Mouse (Mus musculus) hindbrain, embryonic 12.5 days (tissue): ENCODE measurements around the gene Spock1. TPM values are rescaled to one million over a fixed set of nuclear protein-coding genes. Genes with fewer than 3 reads are reported as not detected.

ENCODE experiments used
- ATAC-seq: fragments of 200-750 bp; cut with Nextera tagmentation; 2 replicates; pipeline ENCODE4 v1.8.0; 2017; ENCODE audit warnings: moderate TSS enrichment; ENCODE audit not compliant: low FRiP score
- H3K27ac ChIP-seq: fragments of 300-500 bp; sonication (generic); 2 replicates; pipeline ENCODE4 v1.5.1; 2016; ENCODE audit warnings: mild to moderate bottlenecking
- H3K27me3 ChIP-seq: fragments of 300-500 bp; sonication (generic); 2 replicates; pipeline ENCODE4 v1.6.1; 2016; ENCODE audit warnings: mild to moderate bottlenecking
- H3K36me3 ChIP-seq: fragments of 300-500 bp; sonication (generic); 2 replicates; pipeline ENCODE4 v1.6.1; 2016; ENCODE audit warnings: mild to moderate bottlenecking
- H3K4me1 ChIP-seq: fragments of 300-500 bp; sonication (generic); 2 replicates; pipeline ENCODE4 v1.6.1; 2016
- H3K4me2 ChIP-seq: fragments of 300-500 bp; sonication (generic); replicated peaks from 2 replicates; pipeline ENCODE4 v1.6.1; 2016; ENCODE audit warnings: mild to moderate bottlenecking
- H3K4me3 ChIP-seq: fragments of 300-500 bp; sonication (generic); 2 replicates; pipeline ENCODE4 v1.5.1; 2016; ENCODE audit warnings: mild to moderate bottlenecking
- H3K9ac ChIP-seq: fragments of 300-500 bp; sonication (generic); 2 replicates; pipeline ENCODE4 v1.6.1; 2016; ENCODE audit warnings: mild to moderate bottlenecking, moderate library complexity
- H3K9me3 ChIP-seq: fragments of 300-500 bp; sonication (generic); replicated peaks from 2 replicates; pipeline ENCODE4 v1.6.1; 2016; ENCODE audit warnings: mild to moderate bottlenecking
- WGBS: fragments of 180-500 bp; shearing (Covaris S2); methylation state at CpG from one replicate; pipeline ENCODE4 v1.1.7; 2016; 5-methylcytosine and 5-hydroxymethylcytosine counted together
- polyA plus RNA-seq: library from polyadenylated mRNA; unstranded; fragments of >200 nt; fragmentation: Nextera tagmentation; extraction: Ambion mirVana; gene quantifications from 2 replicates; pipeline ENCODE4 v1.2.1, GENCODE M21; 2016

Gene Spock1
- polyA plus RNA-seq, 1 experiment from 2014 or later = 31.2 TPM

- Histone ChIP-seq H3K27me3 (no peaks in the 10 kb centered on the region), H3K4me2 (no peak overlapping the region), H3K36me3 (no peaks in the 10 kb centered on the region), H3K9me3 (no peaks in the 10 kb centered on the region), H3K4me3 (no peak overlapping the region), H3K4me1 (peaks cover 12% of the 10 kb centered on the region), H3K9ac (no peak overlapping the region), H3K27ac (peak overlapping the region; percentile 30; the same call in 1 of the 2 replicates)
- no peak for ATAC-seq
- 71% methylated on average over 9 of the region's 9 CpGs for WGBS
Measured at GRCm38 (mm10) chr13:57671919-57672318, 236.2 kb downstream of the Spock1 start.

- WGBS = 78% methylated on average over 5 of the region's 5 CpGs
Measured at GRCm38 (mm10) chr13:57671322-57671721, 236.8 kb downstream of the Spock1 start.

GRCm38 (mm10) chr13:57667621-57668020, 240.5 kb downstream of the Spock1 start:
- H3K4me2 ChIP-seq = no peak overlapping the region
- no peak for ATAC-seq

More at GRCm38 (mm10) chr13:57671322-57671721, 236.8 kb downstream of the Spock1 start:
- H3K9ac ChIP-seq = no peak overlapping the region
- no peak overlapping the region for H3K27ac ChIP-seq
- H3K27me3 ChIP-seq = no peaks in the 10 kb centered on the region
- peaks cover 18% of the 10 kb centered on the region for H3K4me1 ChIP-seq
- H3K4me3 ChIP-seq = no peak overlapping the region
- H3K36me3 ChIP-seq = no peaks in the 10 kb centered on the region
- H3K4me2 ChIP-seq = no peak overlapping the region
- no peak for ATAC-seq
- no peaks in the 10 kb centered on the region for H3K9me3 ChIP-seq

GRCm38 (mm10) chr13:57666173-57666842, 241.8 kb downstream of the Spock1 start:
- WGBS = 52% methylated on average over 9 of the region's 9 CpGs
- H3K36me3 ChIP-seq = no peaks in the 10 kb centered on the region
- H3K9ac ChIP-seq = no peak overlapping the region
- no peaks in the 10 kb centered on the region for H3K9me3 ChIP-seq
- no peak for ATAC-seq
- H3K27me3 ChIP-seq = no peaks in the 10 kb centered on the region
- no peak overlapping the region for H3K4me3 ChIP-seq
- no peak overlapping the region for H3K4me2 ChIP-seq
- no peak overlapping the region for H3K27ac ChIP-seq
- peaks cover 15% of the 10 kb centered on the region for H3K4me1 ChIP-seq

More at GRCm38 (mm10) chr13:57667621-57668020, 240.5 kb downstream of the Spock1 start:
- H3K9me3 ChIP-seq = no peaks in the 10 kb centered on the region
- H3K36me3 ChIP-seq = no peaks in the 10 kb centered on the region
- H3K27ac ChIP-seq = no peak overlapping the region
- H3K9ac ChIP-seq = no peak overlapping the region
- no peak overlapping the region for H3K4me3 ChIP-seq
- 68% methylated on average over 3 of the region's 3 CpGs for WGBS
- H3K4me1 ChIP-seq = peaks cover 20% of the 10 kb centered on the region
- no peaks in the 10 kb centered on the region for H3K27me3 ChIP-seq

GRCm38 (mm10) chr13:57662554-57662953, 245.6 kb downstream of the Spock1 start:
- ATAC-seq = no peak

GRCm38 (mm10) chr13:57660523-57660922, 247.6 kb downstream of the Spock1 start:
- 96% methylated on average over 2 of the region's 2 CpGs for WGBS
- ATAC-seq = no peak

More at GRCm38 (mm10) chr13:57662554-57662953, 245.6 kb downstream of the Spock1 start:
- Histone ChIP-seq H3K4me1 (peaks cover 10% of the 10 kb centered on the region; the same call in 1 of the 2 replicates), H3K4me2 (no peak overlapping the region), H3K27ac (no peak overlapping the region), H3K36me3 (no peaks in the 10 kb centered on the region), H3K27me3 (no peaks in the 10 kb centered on the region), H3K9me3 (no peaks in the 10 kb centered on the region), H3K9ac (no peak overlapping the region), H3K4me3 (no peak overlapping the region)
- 78% methylated on average over 4 of the region's 4 CpGs for WGBS

GRCm38 (mm10) chr13:57659872-57660271, 248.3 kb downstream of the Spock1 start:
- Histone ChIP-seq H3K9me3 (no peaks in the 10 kb centered on the region), H3K27me3 (no peaks in the 10 kb centered on the region), H3K4me1 (no peaks in the 10 kb centered on the region; the same call in 1 of the 2 replicates), H3K4me2 (no peak overlapping the region), H3K27ac (no peak overlapping the region), H3K36me3 (no peaks in the 10 kb centered on the region), H3K4me3 (no peak overlapping the region), H3K9ac (no peak overlapping the region; the same call in 1 of the 2 replicates)
- 82% methylated on average over 3 of the region's 3 CpGs for WGBS
- no peak for ATAC-seq

More at GRCm38 (mm10) chr13:57660523-57660922, 247.6 kb downstream of the Spock1 start:
- Histone ChIP-seq H3K27ac (no peak overlapping the region), H3K9ac (no peak overlapping the region), H3K4me1 (no peaks in the 10 kb centered on the region; the same call in 1 of the 2 replicates), H3K36me3 (no peaks in the 10 kb centered on the region), H3K4me3 (no peak overlapping the region), H3K4me2 (no peak overlapping the region), H3K9me3 (no peaks in the 10 kb centered on the region), H3K27me3 (no peaks in the 10 kb centered on the region)

- Histone ChIP-seq H3K27me3 (no peaks in the 10 kb centered on the region), H3K4me3 (no peak overlapping the region), H3K9ac (no peak overlapping the region), H3K9me3 (no peaks in the 10 kb centered on the region), H3K36me3 (no peaks in the 10 kb centered on the region), H3K4me1 (no peaks in the 10 kb centered on the region; the same call in 1 of the 2 replicates), H3K27ac (no peak overlapping the region), H3K4me2 (no peak overlapping the region)
- no peak for ATAC-seq
- WGBS = 68% methylated on average over 8 of the region's 8 CpGs
Measured at GRCm38 (mm10) chr13:57656606-57657005, 251.5 kb downstream of the Spock1 start.

GRCm38 (mm10) chr13:57654362-57654761, 253.8 kb downstream of the Spock1 start:
- WGBS = 83% methylated on average over 7 of the region's 7 CpGs
- no peaks in the 10 kb centered on the region for H3K36me3 ChIP-seq
- no peak overlapping the region for H3K9ac ChIP-seq
- no peak overlapping the region for H3K4me3 ChIP-seq
- no peaks in the 10 kb centered on the region for H3K27me3 ChIP-seq
- no peaks in the 10 kb centered on the region for H3K9me3 ChIP-seq
- H3K4me1 ChIP-seq = no peaks in the 10 kb centered on the region; the same call in 1 of the 2 replicates
- no peak overlapping the region for H3K27ac ChIP-seq
- H3K4me2 ChIP-seq = no peak overlapping the region
- no peak for ATAC-seq

- WGBS = 72% methylated on average over 4 of the region's 4 CpGs
- H3K4me2 ChIP-seq = no peak overlapping the region
- H3K9ac ChIP-seq = no peak overlapping the region
- no peaks in the 10 kb centered on the region for H3K9me3 ChIP-seq
- no peak overlapping the region for H3K4me3 ChIP-seq
- ATAC-seq = no peak
- H3K27me3 ChIP-seq = no peaks in the 10 kb centered on the region
- no peaks in the 10 kb centered on the region for H3K4me1 ChIP-seq
- H3K27ac ChIP-seq = no peak overlapping the region
- no peaks in the 10 kb centered on the region for H3K36me3 ChIP-seq
Measured at GRCm38 (mm10) chr13:57651236-57651635, 256.9 kb downstream of the Spock1 start.

GRCm38 (mm10) chr13:57648784-57649183, 259.3 kb downstream of the Spock1 start:
- ATAC-seq = no peak
- H3K9me3 ChIP-seq = no peaks in the 10 kb centered on the region
- H3K4me3 ChIP-seq = no peak overlapping the region
- no peak overlapping the region for H3K4me2 ChIP-seq
- no peaks in the 10 kb centered on the region for H3K27me3 ChIP-seq
- no peaks in the 10 kb centered on the region for H3K4me1 ChIP-seq
- no peaks in the 10 kb centered on the region for H3K36me3 ChIP-seq
- no peak overlapping the region for H3K9ac ChIP-seq
- WGBS = 74% methylated on average over 2 of the region's 2 CpGs
- H3K27ac ChIP-seq = no peak overlapping the region

GRCm38 (mm10) chr13:57647456-57647855, 260.7 kb downstream of the Spock1 start:
- Histone ChIP-seq H3K4me2 (no peak overlapping the region), H3K27ac (no peak overlapping the region), H3K9me3 (no peaks in the 10 kb centered on the region), H3K9ac (no peak overlapping the region), H3K4me3 (no peak overlapping the region), H3K27me3 (no peaks in the 10 kb centered on the region), H3K36me3 (no peaks in the 10 kb centered on the region), H3K4me1 (no peaks in the 10 kb centered on the region)
- no peak for ATAC-seq
- 77% methylated on average over 4 of the region's 4 CpGs for WGBS

- no peaks in the 10 kb centered on the region for H3K4me1 ChIP-seq
- H3K36me3 ChIP-seq = no peaks in the 10 kb centered on the region
- no peak overlapping the region for H3K27ac ChIP-seq
- H3K4me2 ChIP-seq = no peak overlapping the region
- WGBS = 80% methylated on average over 12 of the region's 12 CpGs
- ATAC-seq = no peak
- no peaks in the 10 kb centered on the region for H3K9me3 ChIP-seq
- H3K9ac ChIP-seq = no peak overlapping the region
- no peak overlapping the region for H3K4me3 ChIP-seq
- no peaks in the 10 kb centered on the region for H3K27me3 ChIP-seq
Measured at GRCm38 (mm10) chr13:57643036-57643435, 265.1 kb downstream of the Spock1 start.
